Mouse (Mus musculus) bone marrow macrophage, adult 2 months (primary cell): ENCODE measurements around the gene Timp4. TPM values are rescaled to one million over a fixed set of nuclear protein-coding genes. Genes with fewer than 3 reads are reported as not detected.

ENCODE experiments used
- H3K27ac ChIP-seq: 2 replicates; pipeline ENCODE4 v1.5.1; 2012; ENCODE audit warnings: low read depth, low read length; ENCODE audit not compliant: insufficient read depth
- H3K4me1 ChIP-seq: 2 replicates; pipeline ENCODE4 v1.6.1; 2012; ENCODE audit warnings: low read length; ENCODE audit not compliant: control insufficient read depth, insufficient read depth
- H3K4me3 ChIP-seq: 2 replicates; pipeline ENCODE4 v1.5.1; 2012; ENCODE audit warnings: mild to moderate bottlenecking, low read length, moderate library complexity; ENCODE audit not compliant: insufficient read depth
- CTCF ChIP-seq: IDR thresholded peaks from 2 replicates; pipeline ENCODE4 v1.5.1; 2012; ENCODE audit warnings: low read depth, mild to moderate bottlenecking, low read length, moderate library complexity
- POLR2A ChIP-seq: IDR thresholded peaks from 2 replicates; pipeline ENCODE4 v1.6.1; 2012; ENCODE audit warnings: mild to moderate bottlenecking, low read depth, low read length, borderline replicate concordance
- polyA plus RNA-seq: library from polyadenylated mRNA; stranded (reverse); fragments of >200 nt; gene quantifications from 2 replicates; pipeline ENCODE4 v1.2.4, GENCODE M21; 2012; ENCODE audit not compliant: missing spikeins, insufficient read depth, insufficient read length

The Timp4 gene
- polyA plus RNA-seq, 1 experiment: not detected

DNA sequence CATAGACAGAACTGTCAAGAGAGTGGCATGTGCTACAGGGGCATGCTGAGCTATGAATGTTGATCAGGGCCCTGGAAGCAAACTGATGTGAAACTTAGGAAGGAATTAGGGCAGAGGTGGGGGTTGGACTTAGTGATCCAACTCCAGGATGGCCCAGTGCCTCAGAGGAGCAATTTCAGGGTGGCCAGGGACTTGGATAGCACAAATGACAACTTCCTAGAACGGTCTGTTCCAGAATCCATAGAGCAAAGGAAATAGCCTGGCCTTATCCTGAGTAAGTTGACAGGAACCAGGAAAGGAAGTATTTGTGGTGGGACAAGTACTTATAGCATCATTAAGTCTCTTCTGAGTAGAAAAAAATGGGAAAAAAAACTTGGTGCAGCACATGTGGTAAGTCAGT lies 19.4 kb downstream of the Timp4 start:
- TF ChIP-seq POLR2A (no peak), CTCF (no peak)
- Histone ChIP-seq H3K4me3 (no peak overlapping the region), H3K4me1 (no peaks in the 10 kb centered on the region), H3K27ac (no peak overlapping the region)

DNA sequence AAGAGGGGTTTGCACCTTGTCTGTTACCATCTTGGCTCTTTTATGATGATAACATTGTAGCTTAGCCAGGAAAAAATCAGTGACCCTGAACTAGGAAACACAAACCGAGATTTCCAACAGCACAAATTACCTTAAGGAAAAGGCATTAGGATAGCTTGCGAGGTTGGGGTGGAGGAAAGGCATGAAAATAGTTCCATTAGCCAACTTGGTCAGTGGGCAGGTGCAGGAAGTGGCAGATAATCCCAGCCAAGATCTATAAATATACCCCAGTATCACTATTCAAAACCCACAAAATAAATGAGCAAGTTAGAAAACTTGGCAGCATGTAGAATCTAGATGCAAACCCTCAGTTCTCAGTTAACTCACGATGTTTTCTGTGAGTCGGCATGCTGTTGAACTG lies 20.2 kb downstream of the Timp4 start:
- no peak overlapping the region for H3K27ac ChIP-seq
- H3K4me3 ChIP-seq: no peak overlapping the region
- H3K4me1 ChIP-seq: no peaks in the 10 kb centered on the region
- TF ChIP-seq CTCF (no peak), POLR2A (no peak)

DNA sequence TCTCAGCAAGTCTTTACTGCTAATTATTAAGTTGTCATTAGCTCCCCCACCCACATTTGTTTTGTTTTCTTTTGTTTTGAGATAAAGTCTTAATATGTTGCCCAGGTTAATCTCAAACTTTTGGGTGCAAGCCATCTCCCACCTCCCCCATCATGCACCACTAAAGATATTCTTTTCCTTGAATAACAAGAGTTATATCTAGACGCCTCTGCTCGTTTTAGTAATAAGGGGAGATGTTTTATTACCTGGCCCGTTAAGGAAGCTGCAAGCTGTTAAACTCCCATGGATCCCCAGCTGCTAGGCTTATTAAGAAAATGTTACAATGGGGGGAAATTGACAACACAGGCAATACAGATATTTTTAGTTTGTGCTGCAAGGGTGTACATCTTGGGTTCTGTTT lies 21.4 kb downstream of the Timp4 start:
- H3K4me1 ChIP-seq: no peaks in the 10 kb centered on the region
- no peak for TF ChIP-seq CTCF
- TF ChIP-seq POLR2A: no peak
- no peak overlapping the region for H3K4me3 ChIP-seq
- no peak overlapping the region for H3K27ac ChIP-seq

DNA sequence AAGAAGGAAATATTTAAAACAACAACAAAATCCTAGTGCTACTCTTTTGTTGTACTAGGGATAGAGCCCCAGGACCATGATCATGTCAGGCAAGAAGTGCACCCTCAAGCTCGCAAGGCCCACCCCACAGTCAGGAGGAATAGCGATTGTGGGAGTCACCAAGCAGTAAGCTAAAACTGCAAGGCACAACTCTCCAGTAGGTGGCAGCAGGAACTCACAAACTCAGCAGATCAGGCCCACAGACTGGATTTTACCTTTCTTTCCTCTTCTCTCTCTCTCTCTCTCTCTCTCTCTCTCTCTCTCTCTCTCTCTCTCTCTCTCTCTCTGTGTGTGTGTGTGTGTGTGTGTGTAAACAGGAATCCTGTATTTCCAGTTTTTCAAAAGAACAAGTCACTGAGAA lies 24.5 kb downstream of the Timp4 start:
- Histone ChIP-seq H3K4me3 (no peak overlapping the region), H3K4me1 (no peaks in the 10 kb centered on the region), H3K27ac (no peak overlapping the region)
- TF ChIP-seq CTCF (peak; percentile 59), POLR2A (no peak)

DNA sequence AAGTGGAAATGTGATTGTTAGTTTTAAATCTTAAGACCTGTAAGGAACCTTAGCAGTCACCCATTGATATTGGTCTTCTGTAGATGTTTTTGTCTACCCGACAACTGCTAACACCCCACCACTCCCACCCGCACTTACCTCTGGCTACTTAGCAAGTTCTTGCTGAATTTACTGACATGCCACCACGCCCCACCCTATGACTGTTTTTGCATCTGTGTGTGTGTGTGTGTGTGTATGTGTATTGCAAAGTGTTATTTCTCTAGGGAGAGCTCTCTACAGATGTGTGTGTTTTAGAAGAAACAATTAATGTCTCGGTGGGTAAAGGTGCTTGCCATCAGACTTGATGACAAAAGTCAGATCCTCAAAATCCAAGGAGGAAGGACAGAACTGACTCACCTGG lies 25.0 kb downstream of the Timp4 start, which contains the start of gene Gm17482:
Gm17482 (plus strand) TSS at position 301 of the 400 bp plus-strand sequence.
- H3K4me1 ChIP-seq: no peaks in the 10 kb centered on the region
- H3K4me3 ChIP-seq: no peak within 1 kb of the TSS
- no peak within 1 kb of the TSS for H3K27ac ChIP-seq
- TF ChIP-seq POLR2A (no peak), CTCF (no peak)

DNA sequence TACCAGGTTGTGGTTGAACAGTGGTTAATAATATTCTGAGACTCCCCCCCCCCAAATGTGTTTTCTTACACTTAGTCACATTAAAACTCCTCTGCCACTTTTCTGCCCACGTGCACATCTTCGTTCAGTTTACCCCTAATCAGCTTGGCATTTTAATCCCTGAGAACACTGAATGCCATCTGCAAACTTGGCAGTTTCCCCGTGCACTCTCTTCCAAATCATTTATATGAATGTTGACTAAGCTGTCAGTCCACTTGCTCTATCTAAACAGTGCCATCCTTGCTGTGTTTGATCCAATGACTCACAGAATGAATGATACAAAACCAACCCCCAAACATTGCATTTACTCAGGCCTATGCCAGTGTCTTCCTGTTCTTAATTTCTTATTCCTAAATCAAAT lies 26.5 kb downstream of the Timp4 start:
- TF ChIP-seq CTCF (no peak), POLR2A (no peak)
- H3K4me3 ChIP-seq: no peak overlapping the region
- H3K27ac ChIP-seq: no peak overlapping the region
- no peaks in the 10 kb centered on the region for H3K4me1 ChIP-seq

DNA sequence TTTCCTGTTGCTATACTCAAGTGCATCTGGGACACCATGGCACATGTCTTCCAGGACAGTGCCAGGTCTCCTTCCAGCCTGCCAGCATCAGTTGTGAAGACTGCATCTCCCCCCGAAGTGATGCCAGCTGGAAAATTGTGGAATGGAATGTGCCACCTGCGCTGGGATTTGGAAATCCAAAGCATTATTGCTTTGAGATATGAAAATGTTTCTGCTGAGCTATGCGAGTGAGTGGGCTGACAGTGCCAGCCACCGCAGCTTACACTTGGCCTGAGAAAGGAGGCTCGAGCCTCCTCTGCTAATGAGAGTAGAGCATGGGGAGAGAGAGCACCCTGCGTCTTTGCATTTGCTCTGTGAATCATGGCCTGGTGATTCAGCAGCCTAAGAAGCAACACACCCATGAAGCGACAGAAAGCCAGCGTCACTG lies 30.8 kb downstream of the Timp4 start:
- H3K4me3 ChIP-seq: no peak overlapping the region
- TF ChIP-seq POLR2A (no peak), CTCF (no peak)

DNA sequence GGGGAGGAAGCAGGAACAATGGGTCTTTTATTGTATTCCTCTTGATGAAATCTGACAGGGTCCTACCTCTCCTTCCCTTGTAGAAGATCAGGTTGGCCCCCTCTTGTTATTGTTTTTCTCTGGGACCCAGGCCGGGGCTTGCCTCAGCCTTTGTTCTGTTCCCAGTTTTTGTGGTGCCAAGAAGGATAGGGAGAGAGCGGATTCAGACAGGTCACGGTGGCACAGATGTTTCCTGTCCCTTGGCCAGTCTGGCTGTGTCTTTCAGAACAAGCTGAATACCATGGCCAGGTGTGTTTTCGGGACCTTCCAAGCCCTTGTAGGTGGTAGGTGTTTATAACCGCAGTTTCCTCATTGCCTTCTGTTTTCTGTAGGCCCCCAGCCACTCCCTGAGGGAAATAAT lies 38.9 kb downstream of the Timp4 start:
- TF ChIP-seq POLR2A: no peak
- no peak for TF ChIP-seq CTCF
- Histone ChIP-seq H3K27ac (no peak overlapping the region), H3K4me3 (no peak overlapping the region), H3K4me1 (peaks cover 3% of the 10 kb centered on the region; the same call in 1 of the 2 replicates)

More for the DNA sequence above, 30.8 kb downstream of the Timp4 start:
- Histone ChIP-seq H3K4me1 (no peaks in the 10 kb centered on the region), H3K27ac (no peak overlapping the region)

DNA sequence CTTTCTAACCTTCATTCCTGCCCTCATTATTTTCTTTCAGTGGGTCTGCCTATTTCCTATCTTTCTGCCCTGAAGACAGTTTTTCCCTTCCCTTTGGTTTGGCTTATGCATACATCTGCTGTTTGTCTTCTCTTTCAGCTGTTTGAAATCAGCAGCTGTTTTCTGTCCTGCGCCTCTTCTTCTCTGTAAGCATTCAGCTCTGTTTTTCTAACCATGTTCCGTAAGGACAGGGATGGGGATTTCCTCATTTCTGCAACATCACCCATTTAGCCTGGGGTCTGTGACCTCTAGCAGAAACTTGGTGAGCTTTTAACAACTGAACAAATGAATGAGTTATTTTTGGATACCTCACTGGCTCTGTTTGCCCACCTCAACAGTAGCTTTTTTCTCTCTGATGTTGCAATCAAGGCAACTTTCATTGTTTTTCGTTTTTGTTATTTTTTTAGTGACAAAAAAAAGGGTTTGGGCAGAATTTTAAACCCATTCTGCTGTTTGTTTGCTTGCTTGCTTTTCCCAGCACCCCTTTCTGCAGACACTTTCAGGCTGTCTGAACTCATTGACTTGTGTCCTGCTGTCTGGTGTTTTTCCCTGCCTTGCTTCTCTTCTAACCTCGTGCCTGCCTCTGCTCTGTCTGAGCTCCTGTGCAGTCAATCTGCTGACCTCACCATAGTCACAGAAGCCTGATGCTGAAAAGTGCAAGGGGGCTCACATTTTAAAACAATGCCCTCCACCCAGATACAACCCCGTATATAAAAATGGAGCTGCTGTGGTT lies 39.7 kb downstream of the Timp4 start:
- H3K4me3 ChIP-seq: no peak overlapping the region
- peaks cover 3% of the 10 kb centered on the region; the same call in 1 of the 2 replicates for H3K4me1 ChIP-seq
- TF ChIP-seq CTCF (no peak), POLR2A (no peak)
- no peak overlapping the region for H3K27ac ChIP-seq

DNA sequence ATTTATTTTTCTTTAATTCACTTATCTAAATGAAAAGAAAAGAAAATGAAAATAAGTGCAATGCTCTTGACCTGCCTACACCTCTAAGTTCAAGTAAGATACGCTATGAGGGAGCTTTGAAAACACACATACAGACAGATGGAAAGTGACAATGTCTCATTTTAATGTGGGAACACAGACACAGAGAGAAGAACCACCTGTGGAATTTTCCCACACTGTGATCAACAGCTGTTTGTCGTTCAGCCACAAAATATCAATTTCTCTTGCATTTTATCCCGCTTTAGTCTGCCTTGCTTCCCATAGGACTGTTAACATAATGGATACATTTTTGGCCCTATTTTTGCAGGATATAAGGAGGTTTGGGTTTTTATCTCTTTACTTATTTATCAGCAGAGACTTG lies 41.2 kb downstream of the Timp4 start:
- no peak for TF ChIP-seq POLR2A
- no peak for TF ChIP-seq CTCF
- Histone ChIP-seq H3K4me3 (no peak overlapping the region), H3K27ac (no peak overlapping the region), H3K4me1 (peaks cover 3% of the 10 kb centered on the region; the same call in 1 of the 2 replicates)
